Mouse (Mus musculus) inflammation-experienced regulatory T-cells, adult 6 months (primary cell): ENCODE measurements around the gene Cldn22. TPM values are rescaled to one million over a fixed set of nuclear protein-coding genes. Genes with fewer than 3 reads are reported as not detected.
"Not testable (repeated sequence)": the region's sequence is repeated elsewhere in the genome, so short reads cannot be mapped to it uniquely, and the experiment has no call there.

ENCODE experiments used
- ATAC-seq: one replicate; pipeline ENCODE4 v1.8.0; 2017
- polyA plus RNA-seq, 3 experiments: library from polyadenylated mRNA; unstranded; fragments of 100-300 nt; shearing (Covaris generic); gene quantifications; one replicate each; pipeline ENCODE4 v1.2.1; 2017

Cldn22 gene
- not detected for polyA plus RNA-seq

- ATAC-seq = no peak
Measured at GRCm38 (mm10) chr8:47824182-47824581, at the start of gene Cldn22. Gene Cldn22, plus strand, starts transcription at chr8:47824482.

DNA sequence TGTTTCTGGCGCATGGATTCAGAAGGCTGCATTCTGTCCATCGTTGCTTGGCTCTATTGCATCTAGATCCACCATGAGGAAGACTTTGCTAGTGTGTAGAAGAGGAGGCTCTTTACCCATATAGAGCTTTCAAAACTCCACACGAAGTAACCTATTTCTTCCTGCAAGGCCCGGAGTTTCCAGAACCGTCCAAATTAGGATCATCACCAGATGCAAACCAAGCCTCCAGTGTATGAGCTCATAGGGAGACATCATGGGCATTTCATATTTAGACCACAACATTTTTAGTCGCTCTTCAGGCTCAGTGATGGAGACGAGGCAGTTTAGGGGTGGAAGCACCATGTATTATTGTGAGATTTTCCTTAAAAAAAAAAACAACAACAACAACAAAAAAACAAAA lies 46.9 kb upstream of the Cldn22 start:
- no peak for ATAC-seq

DNA sequence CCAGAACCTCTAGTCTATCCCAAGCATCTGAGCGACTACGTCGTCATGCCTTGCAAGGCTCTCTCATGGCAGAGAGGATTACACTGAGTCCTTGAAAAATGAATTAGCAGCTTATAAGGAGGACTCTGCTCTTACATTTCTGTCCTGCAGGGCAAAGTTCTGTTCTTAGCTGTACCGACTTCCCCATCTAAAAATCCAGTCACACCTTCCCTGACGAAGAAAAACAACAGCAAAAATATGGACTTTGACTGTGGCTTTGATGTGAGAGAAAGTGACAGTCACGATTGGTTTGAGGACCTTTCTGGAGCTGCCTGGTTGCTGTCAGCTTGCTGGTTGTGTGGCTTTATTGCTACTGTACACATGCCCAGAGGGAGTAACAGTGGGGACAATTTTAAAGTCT lies 44.7 kb upstream of the Cldn22 start:
- no peak for ATAC-seq

GRCm38 (mm10) chr8:47781881-47782280 lies 42.4 kb upstream of the Cldn22 start:
- no peak for ATAC-seq

DNA sequence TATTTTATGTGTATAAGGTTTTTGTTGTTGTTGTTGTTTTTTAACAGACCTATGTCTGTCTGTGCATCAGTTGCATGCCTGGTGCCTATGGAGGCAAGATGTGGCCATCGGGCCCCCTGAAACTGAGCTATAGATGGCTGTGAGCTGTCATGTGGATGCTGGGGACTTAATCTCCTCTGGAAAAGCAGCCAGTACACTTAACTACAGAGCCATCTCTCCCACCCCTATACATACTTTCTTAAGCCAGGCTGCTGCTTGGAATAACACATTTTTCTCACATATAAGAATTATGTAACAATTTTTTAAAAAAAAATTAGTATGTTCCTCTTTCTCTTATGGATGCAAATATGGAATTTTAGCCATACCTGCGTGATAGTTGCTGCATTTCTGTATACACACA lies 40.7 kb upstream of the Cldn22 start:
- no peak for ATAC-seq

DNA sequence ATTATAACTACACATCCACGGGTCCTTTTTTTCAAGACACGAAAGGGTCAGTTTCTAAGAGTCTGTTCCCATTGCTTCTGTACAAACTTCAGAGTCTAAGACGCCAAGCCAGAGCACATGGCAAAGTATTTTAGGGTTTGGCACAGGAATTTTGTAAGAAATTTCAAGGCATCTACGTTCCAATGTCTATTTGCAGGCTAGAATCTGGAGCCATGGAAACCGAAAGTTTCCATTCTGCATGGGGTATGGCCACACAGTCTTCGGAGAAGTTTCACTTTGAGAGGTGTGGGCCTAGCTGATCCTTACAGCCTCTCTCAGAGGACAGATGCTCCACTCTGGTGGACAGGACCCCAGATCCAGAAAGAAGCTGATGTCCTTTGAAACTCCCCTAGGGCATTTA lies 40.3 kb upstream of the Cldn22 start:
- ATAC-seq = no peak

DNA sequence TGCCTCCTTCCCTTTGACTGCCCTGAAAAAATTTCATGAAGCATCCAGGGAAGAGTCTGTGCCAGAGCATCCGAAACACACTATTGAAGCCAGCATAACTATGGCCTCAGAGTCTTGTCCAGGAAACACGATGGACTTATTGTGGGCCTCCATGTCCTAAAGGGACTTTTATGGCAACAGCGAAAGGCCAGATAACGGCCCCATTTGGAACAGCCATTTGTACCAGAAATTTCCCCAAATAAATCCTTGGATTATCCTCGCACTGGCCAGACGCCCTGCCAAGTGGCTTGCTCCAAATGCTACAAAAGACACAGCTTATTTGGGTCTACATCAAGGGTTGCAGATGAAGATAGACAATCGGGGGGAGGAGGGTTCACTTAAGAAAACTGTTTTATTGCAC lies 39.8 kb upstream of the Cldn22 start:
- no peak for ATAC-seq

DNA sequence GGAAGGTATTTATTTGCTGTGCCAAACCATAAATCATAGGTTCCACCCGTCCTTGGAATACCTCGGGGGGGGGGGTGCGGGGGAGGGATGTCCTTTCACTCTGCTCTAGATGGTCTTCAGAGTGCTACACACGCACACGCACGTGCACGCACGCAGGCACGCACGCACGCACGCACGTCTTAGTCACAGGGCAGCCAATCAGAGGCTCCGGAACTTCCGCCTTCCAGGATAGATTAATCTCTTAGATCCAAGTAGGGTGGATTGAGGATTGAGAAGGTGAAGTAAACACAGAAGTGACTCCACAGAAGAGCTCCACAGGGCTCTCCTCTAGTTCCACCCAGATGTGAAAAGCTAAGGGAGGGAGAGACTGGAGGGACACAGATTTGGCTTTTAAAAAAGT lies 38.0 kb upstream of the Cldn22 start:
- ATAC-seq = no peak

DNA sequence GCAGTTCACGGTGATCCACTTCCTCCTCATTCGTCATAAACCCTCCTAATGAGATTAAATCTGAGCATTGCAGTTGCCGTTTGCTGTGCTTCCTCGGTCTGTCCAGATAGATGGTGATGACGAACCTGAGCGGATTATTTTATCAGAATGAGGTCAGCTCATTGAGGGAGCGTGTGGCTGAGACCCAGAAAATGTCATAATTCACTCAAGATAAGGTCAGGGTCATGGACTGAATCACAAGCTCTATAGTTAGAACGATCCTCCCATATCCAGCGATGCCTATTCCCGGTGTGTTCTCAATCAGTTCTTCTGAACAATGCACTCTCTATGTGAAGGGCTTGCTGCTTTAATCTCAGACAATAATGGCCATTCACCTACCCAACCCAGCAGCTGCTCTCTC lies 36.6 kb upstream of the Cldn22 start:
- ATAC-seq = no peak

- ATAC-seq = no peak
Measured at GRCm38 (mm10) chr8:47791986-47792385, 32.3 kb upstream of the Cldn22 start.

DNA sequence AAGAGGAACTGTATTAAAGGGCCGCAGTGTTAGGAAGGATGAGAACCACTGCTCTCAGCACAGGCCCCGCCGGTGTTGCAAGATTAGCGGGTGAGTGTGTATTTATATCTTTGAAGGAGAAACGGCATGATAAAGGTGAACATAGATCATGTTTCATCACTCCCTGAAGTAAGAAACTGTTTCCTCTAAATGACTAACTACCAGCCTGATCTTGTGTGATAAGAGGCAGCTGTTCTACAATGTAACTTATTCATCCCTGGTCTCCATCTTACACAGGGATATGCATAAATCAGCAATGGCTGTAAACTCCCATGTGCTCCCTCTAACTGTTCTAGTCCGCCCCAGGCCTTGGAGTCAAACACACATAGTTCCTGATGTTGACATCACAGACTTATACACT lies 24.8 kb upstream of the Cldn22 start:
- no peak for ATAC-seq

GRCm38 (mm10) chr8:47802349-47802748 lies 21.9 kb upstream of the Cldn22 start:
- no peak for ATAC-seq

- no peak for ATAC-seq
Measured at GRCm38 (mm10) chr8:47804262-47804661, 20.0 kb upstream of the Cldn22 start.

DNA sequence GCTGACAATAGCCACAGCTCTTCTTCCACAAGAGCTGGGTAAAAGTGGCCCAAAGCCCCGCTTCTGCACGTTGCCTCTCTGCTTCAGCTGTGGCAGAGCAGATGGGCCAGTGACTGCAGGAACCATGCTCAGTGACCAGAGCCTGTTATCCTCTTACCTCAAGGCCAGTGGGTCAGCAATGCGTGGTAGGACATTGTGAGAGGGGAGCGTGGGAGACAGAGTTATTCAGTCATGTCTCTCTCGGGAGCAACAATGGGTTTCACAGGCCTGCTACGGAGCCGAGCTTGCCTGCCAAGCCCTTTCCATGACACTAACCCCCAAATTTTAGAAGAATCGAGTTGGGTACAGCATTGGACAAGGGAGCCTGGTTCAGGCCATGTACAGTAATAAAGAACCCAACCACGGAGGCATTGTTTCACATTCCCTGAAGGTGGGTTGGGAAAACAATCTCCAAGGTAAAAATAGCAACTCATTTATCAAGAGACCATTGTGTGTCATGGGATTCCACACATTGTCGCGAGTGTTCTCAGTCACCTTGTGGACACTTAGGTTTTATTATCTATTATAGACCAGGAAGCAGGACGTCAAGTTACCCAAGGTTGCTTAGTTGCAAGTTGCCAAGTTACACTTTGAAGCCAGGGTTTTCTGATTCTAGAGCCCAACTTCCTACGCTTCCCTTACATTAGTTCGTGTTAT lies 14.2 kb upstream of the Cldn22 start:
- ATAC-seq = no peak

- ATAC-seq = no peak
Measured at GRCm38 (mm10) chr8:47810666-47811015, 13.6 kb upstream of the Cldn22 start.

GRCm38 (mm10) chr8:47811221-47811620 lies 13.1 kb upstream of the Cldn22 start:
- ATAC-seq = no peak

DNA sequence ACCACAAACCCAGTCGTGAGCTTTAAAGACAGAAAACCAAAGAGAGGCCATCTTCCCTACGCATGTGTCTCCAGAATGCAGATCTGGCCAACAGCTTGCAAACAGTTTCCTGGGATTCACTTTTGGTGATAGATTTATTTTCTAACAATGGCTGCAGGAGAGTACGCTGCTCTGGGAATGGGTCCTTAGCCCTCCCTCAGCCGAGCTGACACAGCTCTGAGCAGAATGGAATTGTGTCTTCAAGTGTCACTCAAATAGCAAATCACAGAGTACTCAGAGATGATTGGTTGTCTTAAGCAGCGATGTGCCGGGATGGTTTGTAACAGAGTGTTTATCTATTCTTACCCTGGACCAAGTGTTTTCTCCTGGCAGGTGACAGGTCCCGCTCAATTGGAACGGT lies 5.2 kb upstream of the Cldn22 start:
- no peak for ATAC-seq

GRCm38 (mm10) chr8:47820914-47821772 lies 3.1 kb upstream of the Cldn22 start:
- ATAC-seq = no peak

DNA sequence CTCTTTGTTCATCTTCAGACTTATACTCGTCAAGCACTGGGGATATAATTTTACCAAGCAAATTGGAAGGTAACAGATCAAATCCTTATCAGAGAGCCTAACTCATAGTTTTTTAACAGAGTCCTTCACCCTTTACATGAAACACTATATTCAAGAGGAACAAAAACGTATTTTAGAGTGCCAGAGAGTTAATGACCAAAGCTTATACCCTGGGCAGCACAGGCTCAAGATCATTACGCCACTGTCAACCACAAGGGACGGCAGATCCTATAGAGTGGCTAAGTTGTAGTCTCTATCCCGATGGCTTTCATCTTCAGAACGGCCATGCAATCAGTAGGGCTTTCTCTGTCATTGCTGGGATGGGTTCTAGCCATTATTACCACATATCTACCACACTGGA lies 2.4 kb upstream of the Cldn22 start, which contains the start of gene Cldn24:
Cldn24 (plus strand) TSS at position 301 of the 400 bp plus-strand sequence.
- ATAC-seq = no peak

DNA sequence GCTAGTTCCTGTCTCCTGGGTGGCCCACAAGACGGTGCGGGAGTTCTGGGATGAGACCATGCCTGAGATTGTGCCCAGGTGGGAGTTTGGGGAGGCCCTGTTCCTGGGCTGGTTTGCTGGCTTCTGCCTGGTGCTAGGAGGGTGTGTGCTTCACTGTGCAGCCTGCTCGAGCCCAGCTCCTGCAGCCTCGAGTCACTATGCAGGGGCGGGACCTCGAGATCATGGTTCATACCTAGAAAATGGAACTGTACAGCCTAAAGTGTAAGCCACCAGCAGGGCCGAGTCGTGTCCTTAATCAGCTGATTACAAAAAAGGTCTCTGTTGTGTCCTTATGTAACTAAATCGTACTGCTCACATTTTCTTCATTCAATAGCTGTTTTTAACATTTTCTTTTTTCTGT lies 1.7 kb upstream of the Cldn22 start:
- not testable (repeated sequence) for ATAC-seq

DNA sequence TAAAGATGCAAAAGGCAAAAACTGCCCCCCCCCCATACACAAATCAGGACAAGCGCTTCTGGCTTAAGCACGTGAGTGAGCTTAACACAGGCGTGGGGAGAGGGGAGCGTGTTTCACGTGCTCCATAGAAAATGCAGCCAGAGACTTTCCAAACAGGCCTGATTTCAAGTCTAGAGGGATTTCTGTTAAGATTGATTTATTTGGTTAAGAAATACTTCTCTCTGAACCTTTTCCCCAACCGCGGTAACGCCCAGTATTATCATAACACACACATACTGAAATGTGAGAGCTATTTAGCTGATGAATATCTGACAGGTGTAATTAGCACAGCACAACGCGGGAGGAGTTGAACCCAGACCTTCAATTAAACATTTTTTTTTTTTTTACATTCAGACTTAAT lies 505 bp upstream of the Cldn22 start:
- ATAC-seq = no peak

GRCm38 (mm10) chr8:47825596-47825995 lies 1.3 kb downstream of the Cldn22 start:
- ATAC-seq = no peak

DNA sequence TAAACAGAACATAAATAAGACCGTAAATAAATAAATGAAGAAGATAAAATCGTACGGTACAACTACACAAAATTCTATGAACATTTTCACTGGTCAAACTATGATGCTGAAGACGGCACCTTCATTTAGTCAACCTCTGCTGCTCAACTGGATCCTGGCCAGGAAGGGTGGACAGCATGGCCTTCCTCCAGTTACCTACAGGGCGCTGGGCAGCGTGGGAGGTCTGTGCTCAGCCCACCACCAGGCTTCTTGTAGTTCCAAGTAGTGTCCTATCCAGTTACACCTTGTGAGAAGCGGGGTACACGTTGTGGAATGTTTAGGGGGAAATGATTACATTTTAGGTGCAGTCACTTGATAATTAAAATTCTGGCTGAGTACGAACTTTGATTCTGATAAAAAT lies 2.6 kb downstream of the Cldn22 start:
- ATAC-seq = no peak

GRCm38 (mm10) chr8:47832616-47833015 lies 8.3 kb downstream of the Cldn22 start:
- no peak for ATAC-seq
